Mouse (Mus musculus) neural tube, embryonic 15.5 days (tissue): ENCODE results near the gene Plk5. TPM values are rescaled to one million over a fixed set of nuclear protein-coding genes. Genes with fewer than 3 reads are reported as not detected.

Experiments
- ATAC-seq: fragments of 200-750 bp; cut with Nextera tagmentation; 2 replicates; pipeline ENCODE4 v1.8.0; 2017; ENCODE audit warnings: mild to moderate bottlenecking, moderate TSS enrichment, moderate library complexity; ENCODE audit not compliant: low FRiP score
- H3K27ac ChIP-seq: fragments of 300-500 bp; sonication (generic); replicated peaks from 2 replicates; pipeline ENCODE4 v1.5.1; 2015; ENCODE audit warnings: mild to moderate bottlenecking, inconsistent platforms
- H3K27me3 ChIP-seq: fragments of 300-500 bp; sonication (generic); replicated peaks from 2 replicates; pipeline ENCODE4 v1.6.1; 2015; ENCODE audit warnings: inconsistent platforms
- H3K36me3 ChIP-seq: fragments of 300-500 bp; sonication (generic); 2 replicates; pipeline ENCODE4 v1.6.1; 2015; ENCODE audit warnings: inconsistent platforms
- H3K4me1 ChIP-seq: fragments of 300-500 bp; sonication (generic); 2 replicates; pipeline ENCODE4 v1.6.1; 2015; ENCODE audit warnings: inconsistent platforms
- H3K4me2 ChIP-seq: fragments of 300-500 bp; sonication (generic); 2 replicates; pipeline ENCODE4 v1.6.1; 2015; ENCODE audit warnings: inconsistent platforms, mild to moderate bottlenecking, moderate library complexity
- H3K4me3 ChIP-seq: fragments of 300-500 bp; sonication (generic); replicated peaks from 2 replicates; pipeline ENCODE4 v1.5.1; 2015; ENCODE audit warnings: mild to moderate bottlenecking, inconsistent platforms
- H3K9ac ChIP-seq: fragments of 300-500 bp; sonication (generic); replicated peaks from 2 replicates; pipeline ENCODE4 v1.6.1; 2015; ENCODE audit warnings: mild to moderate bottlenecking, inconsistent platforms
- H3K9me3 ChIP-seq: fragments of 300-500 bp; sonication (generic); replicated peaks from 2 replicates; pipeline ENCODE4 v1.6.1; 2016; ENCODE audit warnings: inconsistent platforms
- WGBS: fragments of 180-500 bp; shearing (Covaris S2); methylation state at CpG from one replicate; pipeline ENCODE4 v1.1.7; 2015; ENCODE audit warnings: mixed read lengths; 5-methylcytosine and 5-hydroxymethylcytosine counted together
- polyA plus RNA-seq: library from polyadenylated mRNA; unstranded; fragments of >200 nt; fragmentation: Nextera tagmentation; extraction: Ambion mirVana; gene quantifications from 2 replicates; pipeline ENCODE4 v1.2.1, GENCODE M21; 2015

Plk5 gene
- polyA plus RNA-seq, 1 experiment from 2014 or later, result 6.1 TPM

GRCm38 (mm10) chr10:80347514-80347967 is 8.7 kb upstream of the Plk5 start:
- no peak overlapping the region for H3K27ac ChIP-seq
- H3K4me3 ChIP-seq, result peak overlapping the region; percentile 21; the same call in 1 of the 2 replicates
- no peaks in the 10 kb centered on the region for H3K9me3 ChIP-seq
- H3K4me1 ChIP-seq, result peaks cover 24% of the 10 kb centered on the region
- peaks cover 97% of the 10 kb centered on the region for H3K27me3 ChIP-seq
- peak overlapping the region; percentile 42 for H3K4me2 ChIP-seq
- H3K36me3 ChIP-seq, result no peaks in the 10 kb centered on the region
- ATAC-seq, result no peak
- WGBS, result 11% methylated on average over 17 of the region's 17 CpGs
- H3K9ac ChIP-seq, result no peak overlapping the region

GRCm38 (mm10) chr10:80348244-80348781 is 7.9 kb upstream of the Plk5 start, which contains the start of gene Adamtsl5:
Adamtsl5 (minus strand) TSS chr10:80348412.
- no peaks in the 10 kb centered on the region for H3K9me3 ChIP-seq
- ATAC-seq, result no peak
- no peak within 1 kb of the TSS for H3K27ac ChIP-seq
- 2% methylated on average over 36 of the region's 42 CpGs for WGBS
- peaks cover 97% of the 10 kb centered on the region for H3K27me3 ChIP-seq
- H3K4me2 ChIP-seq, result peak within 1 kb of the TSS; percentile 42
- H3K36me3 ChIP-seq, result no peaks in the 10 kb centered on the region
- H3K4me3 ChIP-seq, result peak within 1 kb of the TSS; percentile 21
- H3K9ac ChIP-seq, result no peak within 1 kb of the TSS
- peaks cover 17% of the 10 kb centered on the region for H3K4me1 ChIP-seq

GRCm38 (mm10) chr10:80348981-80349380 is 7.3 kb upstream of the Plk5 start:
- Histone ChIP-seq H3K27me3 (peaks cover 97% of the 10 kb centered on the region), H3K4me3 (no peak overlapping the region), H3K9me3 (no peaks in the 10 kb centered on the region), H3K4me2 (peak overlapping the region; percentile 42), H3K27ac (no peak overlapping the region), H3K4me1 (peaks cover 12% of the 10 kb centered on the region), H3K9ac (no peak overlapping the region), H3K36me3 (no peaks in the 10 kb centered on the region)
- ATAC-seq, result no peak
- WGBS, result 20% methylated on average over 26 of the region's 26 CpGs

GRCm38 (mm10) chr10:80350292-80350691 is 6.0 kb upstream of the Plk5 start:
- Histone ChIP-seq H3K4me3 (no peak overlapping the region), H3K9me3 (no peaks in the 10 kb centered on the region), H3K4me1 (peaks cover 12% of the 10 kb centered on the region), H3K4me2 (no peak overlapping the region), H3K36me3 (no peaks in the 10 kb centered on the region), H3K27me3 (peaks cover 96% of the 10 kb centered on the region), H3K9ac (no peak overlapping the region), H3K27ac (no peak overlapping the region)
- 4% methylated on average over 7 of the region's 7 CpGs for WGBS
- 0 out of 2 replicates have a peak, but pooled peaks have one; percentile 43 for ATAC-seq

- H3K27ac ChIP-seq, result no peak overlapping the region
- no peaks in the 10 kb centered on the region for H3K9me3 ChIP-seq
- ATAC-seq, result no peak
- H3K4me1 ChIP-seq, result peaks cover 26% of the 10 kb centered on the region
- H3K27me3 ChIP-seq, result peaks cover 99% of the 10 kb centered on the region
- H3K36me3 ChIP-seq, result no peaks in the 10 kb centered on the region
- no peak overlapping the region for H3K9ac ChIP-seq
- no peak overlapping the region for H3K4me2 ChIP-seq
- H3K4me3 ChIP-seq, result no peak overlapping the region
- WGBS, result 21% methylated on average over 11 of the region's 11 CpGs
These were observed 4.4 kb upstream of the Plk5 start for GRCm38 (mm10) chr10:80351896-80352295.

GRCm38 (mm10) chr10:80352727-80353126 is 3.5 kb upstream of the Plk5 start:
- WGBS, result 73% methylated on average over 8 of the region's 8 CpGs
- no peak overlapping the region for H3K4me3 ChIP-seq
- peaks cover 99% of the 10 kb centered on the region for H3K27me3 ChIP-seq

GRCm38 (mm10) chr10:80355431-80355830 is 828 bp upstream of the Plk5 start:
- Histone ChIP-seq H3K4me2 (no peak overlapping the region), H3K9me3 (no peaks in the 10 kb centered on the region), H3K36me3 (no peaks in the 10 kb centered on the region), H3K4me1 (peaks cover 27% of the 10 kb centered on the region), H3K27me3 (peaks cover 99% of the 10 kb centered on the region), H3K9ac (no peak overlapping the region), H3K27ac (no peak overlapping the region), H3K4me3 (no peak overlapping the region)
- 15% methylated on average over 9 of the region's 9 CpGs for WGBS
- ATAC-seq, result no peak

More at GRCm38 (mm10) chr10:80352727-80353126, 3.5 kb upstream of the Plk5 start:
- Histone ChIP-seq H3K9ac (no peak overlapping the region), H3K9me3 (no peaks in the 10 kb centered on the region), H3K4me1 (peaks cover 33% of the 10 kb centered on the region), H3K4me2 (no peak overlapping the region), H3K36me3 (no peaks in the 10 kb centered on the region), H3K27ac (no peak overlapping the region)
- no peak for ATAC-seq

- H3K4me2 ChIP-seq, result peak overlapping the region; percentile 77
- H3K4me3 ChIP-seq, result peak overlapping the region; percentile 40
- H3K4me1 ChIP-seq, result peaks cover 27% of the 10 kb centered on the region
- H3K27ac ChIP-seq, result no peak overlapping the region
- H3K36me3 ChIP-seq, result no peaks in the 10 kb centered on the region
- WGBS, result under 1% methylated on average over 34 of the region's 34 CpGs
- ATAC-seq, result peak; percentile 18; the same call in 1 of the 2 replicates
- no peaks in the 10 kb centered on the region for H3K9me3 ChIP-seq
- peak overlapping the region; percentile 14 for H3K9ac ChIP-seq
- H3K27me3 ChIP-seq, result peaks cover 86% of the 10 kb centered on the region
These were observed 478 bp downstream of the Plk5 start for GRCm38 (mm10) chr10:80356737-80357136.

GRCm38 (mm10) chr10:80357336-80357735 is 1.1 kb downstream of the Plk5 start:
- peak overlapping the region; percentile 36 for H3K4me3 ChIP-seq
- H3K27ac ChIP-seq, result no peak overlapping the region
- H3K36me3 ChIP-seq, result no peaks in the 10 kb centered on the region
- H3K4me1 ChIP-seq, result peaks cover 27% of the 10 kb centered on the region
- H3K27me3 ChIP-seq, result peaks cover 80% of the 10 kb centered on the region
- WGBS, result 27% methylated on average over 7 of the region's 7 CpGs
- peak; percentile 19 for ATAC-seq
- H3K9ac ChIP-seq, result no peak overlapping the region
- H3K4me2 ChIP-seq, result peak overlapping the region; percentile 77
- H3K9me3 ChIP-seq, result no peaks in the 10 kb centered on the region

- Histone ChIP-seq H3K36me3 (no peaks in the 10 kb centered on the region), H3K4me2 (peak overlapping the region; percentile 77), H3K27me3 (peaks cover 72% of the 10 kb centered on the region), H3K9me3 (no peaks in the 10 kb centered on the region), H3K9ac (0 out of 2 replicates have a peak overlapping the region, but pooled peaks have one; percentile 15), H3K4me3 (peak overlapping the region; percentile 36), H3K4me1 (peaks cover 27% of the 10 kb centered on the region), H3K27ac (no peak overlapping the region)
- 6% methylated on average over 31 of the region's 31 CpGs for WGBS
- peak; percentile 69 for ATAC-seq
These were observed 1.9 kb downstream of the Plk5 start for GRCm38 (mm10) chr10:80357994-80358639.

GRCm38 (mm10) chr10:80363734-80364133 is 7.5 kb downstream of the Plk5 start:
- Histone ChIP-seq H3K4me3 (no peak overlapping the region), H3K4me1 (no peaks in the 10 kb centered on the region), H3K27me3 (peaks cover 32% of the 10 kb centered on the region), H3K9me3 (no peaks in the 10 kb centered on the region), H3K27ac (no peak overlapping the region), H3K4me2 (no peak overlapping the region), H3K9ac (no peak overlapping the region), H3K36me3 (no peaks in the 10 kb centered on the region)
- WGBS, result 37% methylated on average over 6 of the region's 6 CpGs
- ATAC-seq, result 0 out of 2 replicates have a peak, but pooled peaks have one; percentile 45

GRCm38 (mm10) chr10:80365736-80366135 is 9.5 kb downstream of the Plk5 start:
- H3K4me1 ChIP-seq, result no peaks in the 10 kb centered on the region
- H3K4me3 ChIP-seq, result no peak overlapping the region
- no peak for ATAC-seq
- H3K36me3 ChIP-seq, result no peaks in the 10 kb centered on the region
- H3K4me2 ChIP-seq, result no peak overlapping the region
- no peak overlapping the region for H3K27ac ChIP-seq
- WGBS, result 72% methylated on average over 6 of the region's 6 CpGs
- H3K9ac ChIP-seq, result no peak overlapping the region
- H3K27me3 ChIP-seq, result peaks cover 14% of the 10 kb centered on the region; the same call in 1 of the 2 replicates
- no peaks in the 10 kb centered on the region for H3K9me3 ChIP-seq
